Mouse (Mus musculus) heart, adult 11 months (tissue): Measurements from ENCODE around the gene Rnase1.

ENCODE experiments used
- DNase-seq: peaks from one replicate; pipeline ENCODE4 v3.0.0; 2022

Gene Rnase1

DNA sequence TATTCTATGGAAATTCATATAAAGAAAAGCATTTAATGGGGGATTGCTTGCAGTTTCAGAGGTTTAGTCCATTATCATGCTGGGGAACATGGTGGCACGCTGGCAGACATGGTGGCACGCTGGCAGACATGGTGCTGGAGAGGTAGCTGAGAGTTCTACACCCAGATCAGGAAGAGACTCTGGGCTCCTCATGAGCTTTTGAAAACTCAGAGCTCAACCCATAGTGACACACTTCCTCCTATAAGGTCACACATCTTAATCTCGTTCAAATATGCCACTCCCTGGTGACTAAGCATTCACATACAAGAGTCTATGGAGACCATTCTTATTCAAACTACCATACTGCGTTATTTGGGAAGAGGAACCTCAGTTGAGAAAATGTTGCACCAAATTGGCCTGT is 14.2 kb downstream of the Rnase1 start:
- peak; percentile 82 for DNase-seq

DNA sequence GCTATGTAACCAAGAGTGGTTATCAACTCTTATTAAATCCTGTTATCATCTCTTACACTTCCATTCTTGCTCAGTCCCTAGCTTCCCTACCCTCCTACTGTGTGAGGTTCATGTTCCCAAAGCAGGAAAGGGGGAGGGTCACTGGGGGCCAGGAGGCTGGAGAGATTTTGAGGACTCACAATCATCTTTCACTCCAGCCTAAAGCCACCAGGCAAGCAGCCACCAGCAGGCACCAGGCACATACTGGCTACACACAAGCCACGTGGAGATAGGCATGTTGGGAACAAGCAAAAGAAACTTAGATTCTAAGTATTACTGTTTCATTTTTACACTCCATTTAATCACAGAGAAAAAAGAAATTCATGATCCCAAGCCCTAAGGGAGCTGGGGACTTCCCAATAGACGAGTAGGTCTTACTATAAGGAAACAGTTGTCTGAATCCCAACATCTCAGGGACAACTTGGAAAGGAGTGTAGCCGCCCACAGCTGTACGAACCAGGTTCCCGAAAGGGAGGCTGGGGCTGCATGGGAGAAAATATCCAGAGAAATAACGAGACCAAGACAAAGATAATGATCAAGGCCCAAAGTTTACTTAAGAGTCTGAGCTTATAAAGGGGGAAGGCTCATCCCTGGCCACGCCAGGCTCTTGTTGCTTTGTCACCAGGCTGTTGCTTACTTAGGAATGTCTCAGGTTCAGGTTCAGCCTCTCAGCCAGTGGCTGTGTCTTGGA is 15.3 kb downstream of the Rnase1 start:
- peak; percentile 85 for DNase-seq

DNA sequence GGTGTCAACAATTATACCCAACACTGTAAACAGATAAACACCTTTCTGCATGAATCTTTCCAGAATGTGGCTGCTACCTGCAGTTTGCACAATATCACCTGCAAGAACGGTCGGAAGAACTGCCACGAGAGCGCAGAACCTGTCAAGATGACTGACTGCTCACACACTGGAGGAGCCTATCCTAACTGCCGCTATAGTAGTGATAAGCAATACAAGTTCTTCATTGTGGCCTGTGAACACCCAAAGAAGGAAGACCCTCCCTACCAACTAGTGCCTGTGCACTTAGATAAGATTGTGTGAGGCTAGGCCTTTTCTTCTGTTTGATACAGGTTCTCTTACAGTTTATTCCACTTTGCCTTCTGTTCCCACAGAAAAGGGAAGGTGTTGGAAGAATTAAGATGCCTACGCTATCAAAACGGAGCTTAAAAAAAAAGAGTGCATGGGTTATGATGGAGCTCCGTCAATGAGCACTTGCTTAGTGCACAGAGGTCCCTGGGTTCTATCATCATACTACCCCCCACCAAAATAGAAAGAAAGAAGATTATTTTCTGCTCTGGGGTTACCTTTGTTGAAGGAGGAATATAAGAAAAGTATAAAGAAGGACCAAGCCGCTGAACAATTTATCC is 16.2 kb downstream of the Rnase1 start:
- peak; percentile 78 for DNase-seq

DNA sequence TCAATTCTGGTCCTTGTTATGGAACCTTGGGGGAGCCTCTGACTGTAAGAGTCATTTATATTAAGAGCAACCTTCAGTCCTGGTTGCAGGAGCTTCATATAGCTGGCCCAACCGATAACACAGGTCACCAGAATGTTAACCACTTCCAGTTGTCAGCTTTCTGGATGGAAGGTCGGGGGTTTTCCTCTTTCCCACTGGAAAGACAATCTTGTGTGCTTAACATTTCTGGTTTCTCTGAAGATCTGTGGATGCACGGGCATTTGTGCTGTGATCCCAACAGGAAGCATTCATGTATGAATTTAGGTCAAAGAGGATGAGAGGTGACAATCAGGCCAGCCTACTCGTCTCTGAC is 17.0 kb downstream of the Rnase1 start:
- DNase-seq, result peak; percentile 45

DNA sequence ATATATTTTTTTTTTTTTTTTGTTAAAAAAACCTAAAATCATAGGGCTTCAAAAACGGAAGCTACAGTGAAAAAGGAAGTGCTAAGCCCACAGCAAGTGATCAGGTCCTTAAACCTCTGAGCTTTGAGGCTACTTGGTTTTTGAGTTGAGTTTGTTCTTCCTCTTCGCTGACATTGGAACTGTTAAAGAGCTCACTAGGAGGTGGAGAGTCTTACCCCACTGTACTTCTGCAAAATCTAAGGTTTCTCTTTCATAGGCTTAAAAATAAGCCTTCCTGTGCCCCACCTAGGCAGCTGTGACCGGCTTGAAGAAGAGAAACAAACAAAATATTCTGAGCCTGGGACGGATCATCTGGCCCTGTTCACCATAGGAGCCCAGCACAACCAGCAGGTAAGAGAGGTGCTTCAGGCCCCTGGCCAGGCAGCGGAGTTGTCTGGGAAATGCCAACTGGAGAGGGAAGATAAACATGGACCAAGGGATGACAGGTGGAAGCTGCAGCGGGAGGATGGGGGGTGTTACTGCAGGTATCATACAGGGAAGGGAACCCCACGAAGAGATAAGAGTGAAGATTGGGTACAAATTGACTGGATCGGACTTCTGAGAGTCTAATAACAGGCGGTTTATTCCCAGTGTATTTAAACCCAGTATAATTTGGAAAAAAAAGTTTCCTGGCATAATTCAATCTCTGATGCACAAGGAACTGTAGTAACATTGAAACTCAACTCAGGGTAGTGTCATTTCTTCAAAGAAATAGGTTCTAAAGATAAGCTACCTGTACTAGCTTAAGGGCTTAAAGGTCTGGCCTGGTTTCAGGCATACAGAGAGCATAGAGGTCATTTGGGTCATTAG is 17.6 kb downstream of the Rnase1 start:
- peak; percentile 91 for DNase-seq

DNA sequence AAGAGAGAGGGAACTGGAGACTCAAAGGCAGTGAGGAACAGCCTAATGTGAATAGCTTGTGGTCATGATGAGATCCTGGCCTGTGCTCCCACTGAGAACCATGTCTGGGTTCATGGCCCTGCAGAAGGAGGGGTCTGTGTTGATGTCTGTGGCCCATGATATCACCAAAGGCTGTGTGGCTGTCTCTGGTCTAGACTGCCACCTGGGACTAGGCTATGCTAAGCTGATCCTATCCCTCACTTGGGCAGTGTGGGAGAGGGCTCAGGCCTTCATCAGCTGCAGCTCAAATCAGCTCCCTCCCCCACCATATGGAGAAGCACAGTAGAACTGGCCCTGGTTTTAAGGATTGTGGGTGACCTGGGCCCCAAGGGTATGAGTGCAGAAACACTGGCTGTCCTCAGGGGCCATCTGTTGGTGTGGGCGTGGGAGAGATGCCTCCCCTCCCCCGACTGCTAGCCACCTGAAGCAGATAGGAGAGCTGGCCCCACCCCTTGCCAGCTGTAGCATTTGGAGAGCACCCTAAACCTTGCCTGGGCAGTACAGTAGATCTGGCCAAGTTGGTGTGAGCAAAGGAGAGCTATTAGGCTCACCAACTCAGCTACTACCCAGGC is 18.8 kb downstream of the Rnase1 start:
- peak; percentile 89 for DNase-seq

DNA sequence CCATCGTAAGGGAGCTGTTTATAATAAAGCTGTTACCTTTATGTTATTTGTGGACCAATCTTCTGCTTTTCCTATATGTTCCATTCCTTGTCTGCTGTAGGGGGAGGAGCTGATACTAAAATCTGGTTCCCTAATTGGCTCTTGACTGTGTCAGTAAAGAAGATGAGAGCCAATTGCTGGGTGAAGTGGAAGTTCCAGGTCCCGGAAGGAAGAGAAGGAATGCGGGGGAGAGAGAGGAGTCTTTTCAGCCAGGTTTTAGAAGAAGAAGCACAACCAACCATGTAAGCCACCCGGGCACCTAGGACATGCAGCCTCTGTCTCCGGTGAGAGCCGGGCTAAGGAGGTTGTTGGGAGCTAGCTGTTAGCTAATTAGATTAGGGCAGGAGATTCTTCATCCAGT is 20.9 kb downstream of the Rnase1 start:
- DNase-seq, result peak; percentile 41

DNA sequence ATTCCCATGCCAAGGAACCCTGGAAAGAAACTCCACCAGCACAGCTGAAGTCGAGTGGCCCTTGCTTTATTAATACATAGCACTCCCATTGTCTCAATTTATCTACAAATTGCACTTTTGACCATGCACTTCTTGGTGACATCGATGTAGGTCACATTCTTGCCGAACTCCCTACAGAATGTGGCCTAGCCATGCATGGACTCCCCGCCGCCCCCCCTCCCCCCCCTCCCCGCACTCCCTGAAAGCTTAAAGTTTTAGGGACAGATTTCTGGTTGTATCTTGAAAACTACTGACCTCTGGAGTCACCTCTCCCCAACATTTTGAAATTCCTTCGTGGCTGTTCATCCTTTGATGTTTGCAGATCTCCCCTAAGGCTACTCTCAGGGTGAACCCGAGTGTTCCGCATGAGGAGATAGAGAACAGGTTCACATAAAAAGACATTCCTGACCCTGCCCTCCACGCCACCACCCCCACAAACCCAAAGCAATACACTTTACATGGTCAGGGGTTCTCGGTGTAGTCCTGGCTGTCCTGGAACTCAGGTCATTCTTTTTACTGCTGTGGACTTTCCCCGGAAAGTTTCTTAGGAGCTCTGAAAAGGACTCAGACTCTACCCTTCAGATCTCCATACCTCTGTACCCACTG is 32.5 kb downstream of the Rnase1 start, which contains the start of gene Eddm3b:
Gene Eddm3b (plus strand): TSS at position 511 of the 645 bp plus-strand sequence.
- DNase-seq, result no peak

DNA sequence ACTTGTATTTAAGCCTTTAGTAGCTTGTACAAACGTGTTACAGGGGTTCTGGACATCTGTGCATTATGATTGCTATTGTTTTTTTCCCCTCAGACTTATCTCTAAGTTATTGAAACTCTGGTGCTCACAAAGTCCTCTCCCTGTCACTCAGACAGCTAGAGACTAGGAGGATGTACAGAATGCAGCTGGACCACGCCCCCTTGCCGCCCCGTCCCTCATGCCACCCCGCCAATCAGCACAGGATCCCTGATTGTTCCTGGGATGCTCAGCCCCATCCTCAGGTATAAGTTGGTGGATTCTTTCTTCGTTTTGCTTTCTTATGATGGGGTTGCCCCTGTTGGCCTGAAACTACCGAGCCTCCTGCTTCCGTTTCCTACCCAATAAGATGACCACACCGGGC is 33.1 kb downstream of the Rnase1 start:
- peak; percentile 71 for DNase-seq

DNA sequence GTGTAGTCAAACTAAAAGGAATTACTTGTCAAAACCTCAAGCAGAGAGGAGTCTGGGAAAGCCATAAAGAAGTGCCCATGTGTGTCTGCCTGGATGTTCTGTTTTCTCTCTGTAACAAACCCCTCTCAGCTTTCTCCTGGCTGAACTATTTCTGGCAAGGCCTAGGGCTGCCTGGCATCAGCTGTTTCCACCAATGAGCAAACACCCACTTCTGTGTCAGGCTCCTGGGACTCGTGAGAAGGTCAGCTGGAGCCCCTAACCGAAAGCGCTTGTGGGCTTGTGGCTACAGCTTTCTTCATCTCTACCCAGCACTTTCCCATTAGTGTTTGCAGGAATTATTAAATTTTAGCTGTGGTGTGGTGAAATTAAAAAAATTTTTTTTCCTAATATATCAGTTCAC is 34.6 kb downstream of the Rnase1 start:
- peak; percentile 89 for DNase-seq

DNA sequence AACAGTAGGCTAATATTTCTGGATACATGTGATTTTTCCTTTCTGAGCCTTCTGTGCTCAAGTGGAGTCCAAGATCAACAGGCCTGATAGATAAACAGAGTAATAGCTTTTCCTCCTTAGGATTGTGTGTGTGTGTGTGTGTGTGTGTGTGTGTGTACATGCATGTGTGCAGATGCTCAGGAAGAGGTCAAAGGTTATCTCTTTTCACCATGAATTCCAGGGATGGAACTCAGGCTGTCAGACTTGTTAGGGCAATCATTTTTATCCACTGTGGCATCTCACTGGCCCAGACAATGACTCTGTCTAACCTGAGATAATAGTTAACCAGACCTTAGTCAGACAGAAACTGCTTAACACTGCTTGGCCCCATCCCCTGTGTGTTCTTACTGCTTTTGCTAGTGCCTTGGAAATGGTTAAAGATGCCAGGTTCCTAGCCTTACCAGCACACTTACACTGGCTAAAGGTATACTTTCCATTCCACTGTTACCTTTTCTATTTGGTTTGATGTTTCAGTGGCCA is 40.1 kb downstream of the Rnase1 start:
- DNase-seq, result no peak

DNA sequence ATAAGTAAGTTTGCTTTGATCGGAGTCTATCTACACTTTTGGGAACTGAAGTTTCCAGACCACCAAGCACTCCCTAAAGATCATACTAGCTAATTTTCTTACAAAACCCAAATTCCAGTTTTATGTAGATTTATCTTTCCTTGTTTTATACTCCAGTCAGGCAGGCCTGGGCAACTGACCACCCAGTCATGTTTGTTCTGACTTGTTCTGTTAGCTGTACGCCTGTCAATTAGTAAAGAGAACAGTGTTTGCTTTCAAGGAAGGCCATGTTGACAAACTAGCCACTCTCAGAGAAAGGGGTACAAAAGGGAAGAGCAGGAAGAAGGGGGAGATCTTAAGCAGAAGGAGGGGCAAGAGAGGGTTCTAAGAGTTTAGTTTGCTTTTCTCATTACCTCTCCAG is 42.2 kb downstream of the Rnase1 start:
- DNase-seq, result no peak

DNA sequence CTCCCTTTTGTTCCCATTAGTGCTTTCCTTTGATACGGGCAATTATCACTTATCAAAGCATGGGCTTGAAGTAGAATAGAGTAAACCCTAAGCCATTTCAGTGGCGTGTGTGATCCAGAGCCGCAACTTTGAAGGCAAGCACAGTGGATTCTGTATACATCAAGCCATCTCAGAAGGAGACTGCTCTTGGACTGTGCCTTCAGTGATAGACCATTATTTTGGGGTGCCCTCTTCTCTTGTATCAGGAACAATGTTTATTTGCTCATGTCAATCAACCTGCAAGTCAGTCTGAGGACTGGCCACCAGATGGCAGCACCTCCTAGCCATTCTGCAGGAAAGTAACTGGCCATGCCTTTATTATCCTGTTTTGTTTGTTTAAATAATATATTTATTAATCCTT is 43.4 kb downstream of the Rnase1 start:
- DNase-seq, result no peak

DNA sequence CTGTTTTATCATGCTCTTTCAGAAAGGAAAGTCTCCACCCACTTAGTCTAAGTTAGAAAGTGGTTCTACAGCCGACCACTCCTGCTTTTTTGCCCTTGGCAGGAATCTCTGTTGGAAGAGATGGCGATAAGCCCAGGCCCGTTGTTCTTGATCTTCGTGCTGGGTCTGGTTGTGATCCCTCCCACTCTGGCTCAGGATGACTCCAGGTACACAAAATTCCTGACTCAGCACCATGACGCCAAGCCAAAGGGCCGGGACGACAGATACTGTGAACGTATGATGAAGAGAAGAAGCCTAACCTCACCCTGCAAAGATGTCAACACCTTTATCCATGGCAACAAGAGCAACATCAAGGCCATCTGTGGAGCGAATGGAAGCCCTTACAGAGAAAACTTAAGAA is 45.3 kb downstream of the Rnase1 start:
- peak; percentile 89 for DNase-seq

DNA sequence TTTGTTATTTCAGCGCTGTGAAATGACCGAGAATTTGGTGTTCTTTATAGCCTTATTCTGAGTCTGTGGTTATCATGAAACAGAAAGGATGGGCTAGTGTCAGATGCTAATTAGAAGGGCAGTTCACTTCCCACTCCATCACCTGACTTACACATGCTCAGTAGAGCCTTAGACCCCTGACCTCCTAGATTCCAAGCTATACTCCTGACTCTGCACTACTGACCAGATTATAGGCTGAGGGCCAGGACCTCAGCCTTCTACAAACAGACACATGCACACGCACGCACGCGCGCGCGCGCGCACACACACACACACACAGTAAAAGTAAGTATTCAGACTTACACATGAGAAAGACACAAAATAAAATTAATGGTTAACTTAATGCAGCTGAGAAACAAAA is 47.7 kb downstream of the Rnase1 start:
- peak; percentile 74 for DNase-seq

DNA sequence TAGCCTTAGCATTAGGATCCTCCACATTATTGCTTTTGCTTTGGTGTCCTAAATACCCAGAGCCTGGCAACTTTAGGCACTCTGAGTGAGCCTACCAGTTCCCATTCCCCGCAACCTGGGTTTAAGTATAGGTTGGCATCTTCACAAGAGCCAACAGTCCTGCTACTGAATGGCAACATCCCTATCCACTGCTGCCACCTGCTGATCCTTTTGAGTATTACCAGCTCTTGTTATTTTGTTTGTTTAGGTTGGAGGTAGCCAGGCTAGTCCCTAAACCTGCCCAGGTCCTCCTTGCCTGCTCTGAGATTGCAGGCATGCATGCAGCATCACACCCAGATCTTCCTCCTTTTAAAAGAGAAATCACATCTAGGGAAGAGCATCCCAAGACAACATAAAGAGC is 48.3 kb downstream of the Rnase1 start:
- peak; percentile 94 for DNase-seq

DNA sequence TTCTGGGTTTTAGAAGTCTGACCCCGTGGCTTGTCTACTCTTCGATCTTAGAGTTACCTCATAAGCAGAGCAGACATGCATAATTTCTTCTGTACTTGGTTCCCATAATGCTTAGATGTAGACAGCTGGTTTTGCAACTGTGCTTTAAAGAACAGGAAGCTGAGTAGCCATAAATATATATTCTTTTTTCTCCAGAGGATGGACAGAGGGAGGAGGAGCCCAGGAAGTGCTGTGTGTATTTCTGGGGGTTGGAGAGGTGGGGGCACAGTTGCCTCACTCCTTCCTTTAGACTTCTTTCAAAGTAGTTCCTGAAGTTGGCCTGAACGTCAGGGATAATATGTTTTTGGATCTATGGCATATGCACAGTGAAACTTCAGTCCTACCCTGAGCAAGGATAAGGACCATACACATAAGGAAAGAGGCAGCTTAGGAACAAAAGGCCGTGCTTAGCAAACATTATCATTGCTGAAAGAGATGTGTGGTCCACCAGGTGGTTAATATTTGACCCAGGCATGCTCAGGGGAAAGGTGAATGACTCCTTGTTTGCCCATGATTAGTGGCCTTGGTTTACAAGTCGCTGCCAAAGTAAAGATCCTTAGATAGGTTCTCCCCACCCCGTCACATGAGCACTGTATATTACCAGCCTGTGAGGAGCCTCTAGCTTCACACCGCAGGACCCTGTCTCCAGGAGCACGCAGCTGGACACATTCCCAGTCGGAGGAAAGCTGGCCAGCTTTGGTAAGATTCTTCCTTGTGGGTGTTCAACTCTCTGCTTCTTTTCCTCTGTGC is 50.7 kb downstream of the Rnase1 start:
- DNase-seq, result peak; percentile 90
